Mouse (Mus musculus) brain, embryonic 14.5 days (tissue): ENCODE measurements around the gene Slc38a4. TPM values are rescaled to one million over a fixed set of nuclear protein-coding genes. Genes with fewer than 3 reads are reported as not detected.

Source experiments
- DNase-seq: peaks from one replicate; pipeline ENCODE4 v3.0.0-alpha.2; 2011; ENCODE audit warnings: low read depth
- CTCF ChIP-seq: fragments of 200-500 bp; IDR thresholded peaks from 2 replicates; pipeline ENCODE4 v1.5.1; 2012; ENCODE audit warnings: inconsistent platforms, mild to moderate bottlenecking, moderate library complexity, borderline replicate concordance; ENCODE audit not compliant: insufficient read depth, insufficient read length; ENCODE audit errors: extremely low read depth
- POLR2A ChIP-seq: fragments of 200-500 bp; IDR thresholded peaks from 2 replicates; pipeline ENCODE4 v1.6.1; 2012; ENCODE audit warnings: mild to moderate bottlenecking, inconsistent platforms, borderline replicate concordance; ENCODE audit not compliant: poor library complexity, insufficient read depth, insufficient read length, severe bottlenecking; ENCODE audit errors: extremely low read depth
- polyA plus RNA-seq: library from polyadenylated mRNA; depleted of rRNA; stranded (reverse); fragments of >200 nt; gene quantifications from 2 replicates; pipeline ENCODE4 v1.2.3, GENCODE M21; 2012

The Slc38a4 gene
- polyA plus RNA-seq, 1 experiment, result 6.6 TPM

GRCm38 (mm10) chr15:96972706-96973274 is 83.0 kb downstream of the Slc38a4 start:
- DNase-seq, result no peak
- TF ChIP-seq CTCF (no peak), POLR2A (no peak)

- TF ChIP-seq CTCF, result no peak
- no peak for TF ChIP-seq POLR2A
- DNase-seq, result no peak
These were observed 83.8 kb downstream of the Slc38a4 start for GRCm38 (mm10) chr15:96971906-96972305.

- no peak for DNase-seq
- TF ChIP-seq CTCF (no peak), POLR2A (no peak)
These were observed 86.0 kb downstream of the Slc38a4 start for GRCm38 (mm10) chr15:96969792-96970191.

GRCm38 (mm10) chr15:96968741-96969140 is 87.0 kb downstream of the Slc38a4 start:
- no peak for DNase-seq
- no peak for TF ChIP-seq POLR2A
- no peak for TF ChIP-seq CTCF

- TF ChIP-seq POLR2A, result no peak
- TF ChIP-seq CTCF, result no peak
- DNase-seq, result no peak
These were observed 89.4 kb downstream of the Slc38a4 start for GRCm38 (mm10) chr15:96966326-96966725.

- peak; percentile 30 for DNase-seq
These were observed 92.0 kb downstream of the Slc38a4 start for GRCm38 (mm10) chr15:96963735-96964134.

GRCm38 (mm10) chr15:96963318-96963717 is 92.4 kb downstream of the Slc38a4 start:
- no peak for DNase-seq
- TF ChIP-seq CTCF, result no peak
- no peak for TF ChIP-seq POLR2A

More at GRCm38 (mm10) chr15:96963735-96964134, 92.0 kb downstream of the Slc38a4 start:
- TF ChIP-seq CTCF, result no peak
- no peak for TF ChIP-seq POLR2A

- DNase-seq, result no peak
- TF ChIP-seq CTCF (no peak), POLR2A (no peak)
These were observed 95.4 kb downstream of the Slc38a4 start for GRCm38 (mm10) chr15:96960343-96960742.

- peak; percentile 27 for DNase-seq
- no peak for TF ChIP-seq POLR2A
- no peak for TF ChIP-seq CTCF
These were observed 96.5 kb downstream of the Slc38a4 start for GRCm38 (mm10) chr15:96959247-96959646.

GRCm38 (mm10) chr15:96956699-96957098 is 99.1 kb downstream of the Slc38a4 start:
- no peak for DNase-seq
- TF ChIP-seq POLR2A, result no peak

- no peak for DNase-seq
- no peak for TF ChIP-seq CTCF
- no peak for TF ChIP-seq POLR2A
These were observed 101.4 kb downstream of the Slc38a4 start for GRCm38 (mm10) chr15:96954389-96954788.

GRCm38 (mm10) chr15:96953938-96954238 is 101.9 kb downstream of the Slc38a4 start:
- DNase-seq, result peak; percentile 53

More at GRCm38 (mm10) chr15:96953938-96954238, 101.9 kb downstream of the Slc38a4 start:
- TF ChIP-seq CTCF (no peak), POLR2A (no peak)
